Mouse (Mus musculus): ENCODE results near the gene Gabpa. TPM values are rescaled to one million over a fixed set of nuclear protein-coding genes. Genes with fewer than 3 reads are reported as not detected.

Gabpa gene
- polyA plus RNA-seq, 1 experiment from 2014 or later, result 26.0 TPM

GRCm38 (mm10) chr16:84873805-84874204 is 39.1 kb downstream of the Gabpa start:
- 66% methylated on average over 8 of the region's 8 CpGs for WGBS (ENCODE audit: insufficient replicate concordance)
- H3K9me3 ChIP-seq (replicated peaks), result no peaks in the 10 kb centered on the region
- no peaks in the 10 kb centered on the region for H3K36me3 ChIP-seq
- H3K4me3 ChIP-seq, result no peak overlapping the region
- H3K4me1 ChIP-seq, result no peaks in the 10 kb centered on the region
- 0 out of 2 replicates have a peak, but pooled peaks cover 3% of the 10 kb centered on the region for H3K27me3 ChIP-seq (replicated peaks)
- ATAC-seq, result no peak
- H3K27ac ChIP-seq, result no peak overlapping the region
- no peak overlapping the region for H3K9ac ChIP-seq
- no peak overlapping the region for H3K4me2 ChIP-seq

DNA sequence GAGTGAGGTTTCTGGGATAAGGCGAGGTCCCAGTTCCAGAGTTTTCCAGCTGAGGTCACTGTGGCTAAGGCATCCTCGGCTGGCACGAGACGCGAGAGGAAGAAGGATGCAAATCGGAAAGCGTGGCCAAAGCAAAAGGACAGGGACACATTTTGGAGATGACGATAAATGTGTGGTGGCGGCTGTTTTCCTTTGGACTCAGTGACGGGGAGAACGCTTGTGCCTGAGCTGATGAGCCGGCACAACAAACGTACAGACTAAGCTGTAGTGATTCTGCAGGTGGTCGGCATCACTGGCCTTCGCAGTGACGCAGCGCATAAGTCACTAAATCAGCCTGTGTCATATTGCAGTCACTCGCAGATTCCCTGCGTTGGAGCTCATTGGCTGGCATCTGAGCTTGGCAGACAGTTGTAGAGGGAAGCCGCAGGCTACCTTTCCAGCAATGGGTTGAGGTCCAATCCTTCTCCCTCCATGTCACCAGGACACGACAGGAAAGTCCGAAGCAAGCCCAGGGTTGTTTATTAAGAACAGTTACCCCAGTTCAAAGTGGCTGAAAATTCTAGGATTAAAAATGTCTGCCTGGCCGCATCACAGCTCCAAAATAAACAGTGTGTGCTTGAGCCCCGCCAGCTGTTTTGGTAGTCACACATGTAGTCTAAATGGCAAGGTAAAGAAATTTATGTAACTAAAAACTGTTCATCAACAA is 40.4 kb downstream of the Gabpa start:
- WGBS (ENCODE audit: insufficient replicate concordance), result 73% methylated on average over 24 of the region's 24 CpGs
- no peak overlapping the region for H3K4me3 ChIP-seq
- H3K4me1 ChIP-seq, result no peaks in the 10 kb centered on the region
- no peak overlapping the region for H3K27ac ChIP-seq
- H3K27me3 ChIP-seq (replicated peaks), result 0 out of 2 replicates have a peak, but pooled peaks cover 3% of the 10 kb centered on the region
- no peak for ATAC-seq
- no peaks in the 10 kb centered on the region for H3K36me3 ChIP-seq
- H3K4me2 ChIP-seq, result no peak overlapping the region
- H3K9ac ChIP-seq, result no peak overlapping the region
- H3K9me3 ChIP-seq (replicated peaks), result no peaks in the 10 kb centered on the region

DNA sequence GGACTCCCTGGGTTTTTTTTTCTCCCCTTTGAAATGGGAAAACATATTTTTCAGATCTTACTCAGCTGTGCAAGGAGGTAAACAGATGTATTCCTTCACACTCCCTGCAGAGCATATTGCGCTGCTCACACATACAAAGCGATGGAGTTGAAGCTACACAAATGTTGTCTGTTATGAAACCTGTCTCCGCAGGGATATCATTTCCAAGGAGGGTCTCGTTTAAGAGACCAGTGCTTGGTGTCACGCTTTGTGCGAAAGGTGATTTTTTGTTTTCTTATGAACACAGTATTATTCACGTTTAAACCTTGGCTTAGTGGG is 41.0 kb downstream of the Gabpa start:
- Histone ChIP-seq H3K4me3 (no peak overlapping the region), H3K36me3 (no peaks in the 10 kb centered on the region), H3K9ac (no peak overlapping the region), H3K27ac (no peak overlapping the region), H3K27me3 (replicated peaks) (0 out of 2 replicates have a peak, but pooled peaks cover 3% of the 10 kb centered on the region), H3K4me2 (no peak overlapping the region), H3K9me3 (replicated peaks) (no peaks in the 10 kb centered on the region), H3K4me1 (no peaks in the 10 kb centered on the region)
- 75% methylated on average over 7 of the region's 7 CpGs for WGBS (ENCODE audit: insufficient replicate concordance)
- ATAC-seq, result no peak

DNA sequence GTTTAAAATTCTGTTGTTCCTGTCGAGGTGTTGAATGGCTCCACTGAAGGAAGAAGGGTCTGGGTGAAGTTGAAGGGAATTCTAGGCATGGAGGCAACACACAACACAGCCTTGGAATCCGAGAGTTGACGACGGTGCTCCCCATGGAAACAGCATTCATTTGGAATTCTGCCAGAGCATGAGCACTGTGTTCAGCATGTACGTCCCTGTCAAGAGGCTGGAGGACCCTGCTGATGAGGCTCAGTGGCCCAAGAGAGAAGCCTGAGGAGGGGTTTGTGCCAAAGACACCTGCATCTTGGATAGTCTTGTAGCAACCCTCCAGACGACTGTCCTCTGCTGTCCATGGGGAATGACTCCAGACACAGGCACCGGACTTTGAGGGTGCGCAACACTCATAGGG is 41.4 kb downstream of the Gabpa start:
- no peak overlapping the region for H3K4me2 ChIP-seq

DNA sequence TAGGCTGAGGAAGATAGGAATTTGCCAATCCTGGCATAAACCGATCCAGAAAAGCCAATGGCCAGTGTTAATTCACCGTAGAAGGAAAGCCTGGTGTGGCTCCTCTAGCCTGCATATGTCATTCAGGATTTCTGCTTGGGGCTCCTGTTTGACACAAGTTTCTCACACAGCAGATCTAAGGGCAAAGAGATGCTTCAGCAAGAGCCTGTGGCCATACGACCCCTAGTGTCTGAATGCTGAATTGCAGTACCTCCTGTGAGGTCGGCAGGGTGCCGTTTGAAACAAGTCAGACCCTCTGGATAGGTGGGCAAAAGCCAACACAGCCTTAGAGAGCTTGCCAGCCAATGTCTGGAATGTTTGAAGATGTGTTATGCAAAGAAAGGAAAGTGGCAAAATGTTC is 44.4 kb downstream of the Gabpa start:
- H3K9ac ChIP-seq, result no peak overlapping the region
- no peak overlapping the region for H3K4me2 ChIP-seq
- H3K4me3 ChIP-seq, result no peak overlapping the region
- H3K27me3 ChIP-seq (replicated peaks), result no peaks in the 10 kb centered on the region
- H3K9me3 ChIP-seq (replicated peaks), result no peaks in the 10 kb centered on the region
- H3K36me3 ChIP-seq, result no peaks in the 10 kb centered on the region
- H3K4me1 ChIP-seq, result no peaks in the 10 kb centered on the region
- no peak for ATAC-seq
- no peak overlapping the region for H3K27ac ChIP-seq
- WGBS (ENCODE audit: insufficient replicate concordance), result 18% methylated on average over 5 of the region's 5 CpGs

More for the DNA sequence above, 41.4 kb downstream of the Gabpa start:
- Histone ChIP-seq H3K9me3 (replicated peaks) (no peaks in the 10 kb centered on the region), H3K4me3 (no peak overlapping the region), H3K4me1 (no peaks in the 10 kb centered on the region), H3K27ac (no peak overlapping the region), H3K27me3 (replicated peaks) (0 out of 2 replicates have a peak, but pooled peaks cover 2% of the 10 kb centered on the region), H3K36me3 (no peaks in the 10 kb centered on the region), H3K9ac (no peak overlapping the region)
- 70% methylated on average over 8 of the region's 8 CpGs for whole genome bisulfite sequencing (ENCODE audit: insufficient replicate concordance)
- ATAC-seq, result no peak

DNA sequence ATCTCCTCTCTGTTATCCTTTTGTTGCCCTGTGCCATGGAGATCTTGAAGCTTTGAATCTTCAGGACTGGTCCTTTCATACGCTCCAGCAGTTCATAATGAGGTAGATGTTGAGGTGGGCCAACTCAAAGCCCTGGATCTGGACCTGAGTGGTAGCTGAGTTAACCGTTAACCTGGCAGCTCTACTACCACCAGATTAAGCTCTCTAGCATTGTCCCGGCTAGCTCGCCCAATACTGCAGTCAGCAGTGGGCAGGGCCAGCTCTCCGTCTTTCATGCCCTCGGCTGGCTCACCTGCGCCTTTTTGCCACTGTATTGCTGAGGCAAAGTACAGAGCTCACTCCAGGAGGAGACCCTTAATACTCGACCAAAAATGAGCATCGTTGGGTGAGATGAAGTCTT is 46.4 kb downstream of the Gabpa start:
- 67% methylated on average over 9 of the region's 9 CpGs for WGBS (ENCODE audit: insufficient replicate concordance)
- no peak for ATAC-seq

DNA sequence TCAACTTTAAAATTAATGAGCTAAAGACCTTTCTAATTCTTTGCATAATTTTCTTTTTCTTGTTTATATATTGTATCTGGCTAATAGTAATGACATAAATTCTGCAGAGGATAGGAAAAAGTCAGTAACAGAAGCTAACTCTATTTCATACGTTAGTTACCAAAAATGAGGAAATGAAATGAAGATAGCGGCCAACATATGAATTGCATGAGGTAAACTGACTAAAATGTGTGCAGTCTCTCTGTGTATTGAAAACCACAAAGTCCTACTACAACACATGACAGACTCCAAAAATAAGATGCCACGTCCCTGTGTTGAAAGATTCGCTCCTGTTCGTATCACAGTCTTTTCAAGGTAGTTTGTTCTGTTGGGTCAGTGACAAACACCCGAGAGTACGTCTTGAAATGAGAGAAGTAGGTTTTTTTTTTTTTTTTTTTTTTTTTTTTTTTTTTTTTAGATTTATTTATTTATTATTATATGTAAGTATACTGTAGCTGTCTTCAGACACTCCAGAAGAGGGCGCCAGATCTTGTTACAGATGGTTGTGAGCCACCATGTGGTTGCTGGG is 47.1 kb downstream of the Gabpa start:
- Histone ChIP-seq H3K4me3 (no peak overlapping the region), H3K9me3 (replicated peaks) (no peaks in the 10 kb centered on the region), H3K36me3 (no peaks in the 10 kb centered on the region), H3K27me3 (replicated peaks) (no peaks in the 10 kb centered on the region), H3K4me2 (no peak overlapping the region), H3K9ac (no peak overlapping the region), H3K4me1 (no peaks in the 10 kb centered on the region), H3K27ac (no peak overlapping the region)
- WGBS (ENCODE audit: insufficient replicate concordance), result 67% methylated on average over 8 of the region's 8 CpGs
- no peak for ATAC-seq

More for the DNA sequence above, 46.4 kb downstream of the Gabpa start:
- no peak overlapping the region for H3K4me3 ChIP-seq
- H3K4me2 ChIP-seq, result no peak overlapping the region
- no peaks in the 10 kb centered on the region for H3K9me3 ChIP-seq (replicated peaks)
- H3K27ac ChIP-seq, result no peak overlapping the region
- H3K36me3 ChIP-seq, result no peaks in the 10 kb centered on the region
- H3K27me3 ChIP-seq (replicated peaks), result no peaks in the 10 kb centered on the region
- no peak overlapping the region for H3K9ac ChIP-seq
- no peaks in the 10 kb centered on the region for H3K4me1 ChIP-seq

DNA sequence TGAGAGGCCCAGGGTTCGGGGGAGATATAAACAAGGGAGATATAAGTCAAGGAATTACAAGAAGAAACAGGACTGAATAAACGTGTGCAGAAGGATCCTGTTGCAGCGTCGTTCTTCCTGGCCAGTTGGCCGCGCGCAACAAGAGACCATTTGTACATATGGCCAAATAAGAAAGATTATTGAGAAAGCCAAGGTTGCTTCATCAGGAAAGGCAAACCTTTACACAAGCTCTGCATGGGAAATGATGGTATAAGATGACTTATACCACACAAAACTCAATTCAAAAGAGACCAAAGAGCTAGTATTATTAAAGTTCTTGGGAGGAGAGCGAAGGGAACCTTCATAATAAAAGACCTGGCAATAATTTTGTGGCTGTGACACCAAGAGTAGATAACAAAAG is 49.8 kb downstream of the Gabpa start:
- no peaks in the 10 kb centered on the region for H3K27me3 ChIP-seq (replicated peaks)
- no peak for ATAC-seq
- H3K4me3 ChIP-seq, result no peak overlapping the region
- 75% methylated on average over 8 of the region's 8 CpGs for WGBS (ENCODE audit: insufficient replicate concordance)
- H3K4me2 ChIP-seq, result no peak overlapping the region
- no peak overlapping the region for H3K9ac ChIP-seq
- no peaks in the 10 kb centered on the region for H3K36me3 ChIP-seq
- no peak overlapping the region for H3K27ac ChIP-seq
- H3K9me3 ChIP-seq (replicated peaks), result no peaks in the 10 kb centered on the region
- no peaks in the 10 kb centered on the region for H3K4me1 ChIP-seq

GRCm38 (mm10) chr16:84902995-84903394 is 68.3 kb downstream of the Gabpa start:
- no peak overlapping the region for H3K9ac ChIP-seq
- no peak for ATAC-seq
- no peaks in the 10 kb centered on the region for H3K27me3 ChIP-seq (replicated peaks)
- H3K9me3 ChIP-seq (replicated peaks), result no peaks in the 10 kb centered on the region
- H3K36me3 ChIP-seq, result no peaks in the 10 kb centered on the region
- no peak overlapping the region for H3K4me2 ChIP-seq
- H3K4me1 ChIP-seq, result no peaks in the 10 kb centered on the region
- H3K4me3 ChIP-seq, result no peak overlapping the region
- 66% methylated on average over 4 of the region's 4 CpGs for WGBS (ENCODE audit: insufficient replicate concordance)
- H3K27ac ChIP-seq, result no peak overlapping the region

DNA sequence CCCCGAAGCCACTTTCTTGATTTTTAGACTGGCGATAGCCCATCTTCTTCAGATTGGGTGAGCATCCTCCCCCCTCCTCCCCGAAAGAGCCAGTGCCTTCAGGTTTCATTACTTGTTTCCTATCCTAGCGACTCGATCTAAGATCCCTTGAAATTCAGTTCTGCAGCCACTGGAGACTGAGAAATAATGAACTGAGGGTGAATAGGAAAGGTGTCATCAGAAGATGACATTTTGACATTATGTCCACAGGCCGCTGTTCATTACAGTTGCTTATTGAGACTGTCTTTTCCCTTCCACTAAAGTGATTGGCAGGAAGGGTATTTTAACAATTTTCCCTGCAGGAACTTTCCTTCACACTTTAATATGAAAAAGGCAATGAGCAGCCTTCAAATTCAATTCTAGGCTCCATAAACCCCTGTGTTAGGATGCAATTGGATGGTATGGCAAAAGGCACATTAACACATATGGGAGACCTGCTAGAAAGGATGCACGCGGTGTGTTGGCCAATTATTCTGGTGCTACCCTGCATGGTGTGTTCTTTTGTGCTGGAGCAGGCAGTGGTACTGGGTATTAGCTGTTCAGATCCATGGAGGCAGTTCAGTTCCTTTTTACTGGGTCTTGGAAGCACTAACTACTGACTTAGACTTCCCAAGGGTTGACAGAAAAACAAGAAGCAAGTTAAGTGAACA is 76.9 kb downstream of the Gabpa start:
- Histone ChIP-seq H3K9me3 (replicated peaks) (no peaks in the 10 kb centered on the region), H3K9ac (no peak overlapping the region), H3K27ac (no peak overlapping the region), H3K4me1 (no peaks in the 10 kb centered on the region), H3K4me2 (no peak overlapping the region), H3K4me3 (no peak overlapping the region), H3K36me3 (no peaks in the 10 kb centered on the region), H3K27me3 (replicated peaks) (no peaks in the 10 kb centered on the region)
- no peak for ATAC-seq
- 77% methylated on average over 8 of the region's 8 CpGs for WGBS (ENCODE audit: insufficient replicate concordance)
